Mouse (Mus musculus) layer of hippocampus, postnatal 10 days (tissue): ENCODE data around the gene Snx22. TPM values are rescaled to one million over a fixed set of nuclear protein-coding genes. Genes with fewer than 3 reads are reported as not detected.

Experiments used
- DNase-seq, 2 experiments: peaks; one replicate each; pipeline ENCODE4 v3.0.0; 2021; ENCODE audit warnings: low spot score in 2 of 2
- total RNA-seq, 2 experiments: library from RNA; stranded (reverse); gene quantifications; 2 replicates each; pipeline ENCODE4 v1.2.3; 2021

The Snx22 gene
- total RNA-seq, 2 experiments from 2014 or later = 7.7 to 7.9 TPM

DNA sequence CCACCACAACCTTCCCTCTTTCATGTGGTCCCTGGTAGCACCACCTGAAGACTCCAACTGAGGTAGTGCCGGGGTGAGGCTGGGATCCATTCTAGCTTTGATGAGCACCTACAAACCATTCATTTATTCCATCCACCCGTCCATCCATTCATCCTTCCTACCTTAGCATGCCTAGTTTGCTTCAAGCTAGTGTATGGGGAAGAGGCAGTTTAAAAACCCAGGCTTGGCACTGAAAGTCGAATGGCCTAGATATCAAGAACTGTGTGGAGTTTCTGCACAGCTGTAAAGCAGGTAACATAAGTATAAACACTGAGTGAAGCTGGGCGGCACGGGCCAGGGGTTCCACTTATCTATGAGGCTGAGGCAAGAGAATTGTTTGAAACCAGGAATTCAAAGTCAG is 632 bp upstream of the Snx22 start:
- no peak for DNase-seq

DNA sequence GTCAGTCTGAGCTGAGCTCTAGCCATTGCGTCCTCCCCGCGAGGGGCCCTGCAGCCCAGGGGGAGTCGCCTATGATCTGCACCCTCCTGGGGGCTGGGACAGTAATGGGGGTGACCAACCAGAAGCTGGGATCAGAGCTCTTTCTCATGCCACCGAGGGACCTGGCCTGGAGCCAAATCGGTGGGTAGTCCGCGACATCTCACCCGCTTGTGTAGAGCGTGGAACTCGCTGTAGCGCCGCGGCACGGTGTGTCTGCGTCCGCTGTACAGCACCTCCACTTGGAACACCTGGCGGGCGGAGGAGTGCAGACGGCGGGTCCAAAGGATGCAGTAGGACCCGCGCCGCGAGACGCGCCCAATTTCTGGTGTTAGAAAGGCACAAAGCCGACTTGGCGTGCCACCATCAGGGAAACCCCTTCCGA is 538 bp downstream of the Snx22 start:
- DNase-seq = peak; percentile 43 to 54

DNA sequence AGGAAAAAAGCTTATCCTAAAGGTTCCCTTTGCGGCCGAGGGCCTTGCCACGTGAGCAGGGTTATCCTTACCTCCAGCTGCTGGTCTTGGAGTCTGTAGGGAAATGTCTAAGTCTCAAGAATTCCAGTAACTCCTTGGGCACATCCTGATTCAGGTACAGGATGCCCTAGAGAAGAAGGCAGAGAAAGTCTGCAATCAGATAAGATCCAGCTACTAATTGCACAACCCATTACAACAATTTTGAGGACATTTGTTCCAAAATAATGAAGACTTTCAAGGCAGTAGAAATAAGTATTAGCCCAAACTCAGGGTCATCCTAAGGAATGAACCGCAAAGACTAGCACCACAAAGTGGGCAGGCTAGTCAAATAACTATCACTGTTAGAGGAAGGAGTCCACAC is 1.5 kb downstream of the Snx22 start:
- no peak for DNase-seq

DNA sequence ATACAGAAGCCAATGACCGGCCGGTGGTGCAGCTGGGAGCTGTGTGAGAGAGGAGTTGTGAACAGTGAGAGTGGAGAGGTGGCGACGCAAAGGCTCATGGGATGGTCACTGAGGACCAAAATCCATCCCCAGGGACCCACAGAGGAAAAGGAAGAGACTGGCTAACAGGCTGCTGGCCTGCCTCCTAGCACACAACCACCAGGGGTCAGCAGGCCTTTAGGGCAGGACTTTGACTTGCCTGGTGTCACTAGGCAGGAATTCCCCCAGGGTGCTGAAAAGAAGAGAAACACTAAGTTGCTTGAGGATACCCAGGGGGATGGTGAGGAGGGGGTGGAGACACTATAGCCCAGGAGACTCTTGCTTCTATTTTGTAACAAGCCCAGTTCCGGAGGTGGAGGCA is 2.0 kb downstream of the Snx22 start:
- DNase-seq = peak in 1 of 2 experiments; percentile 52

DNA sequence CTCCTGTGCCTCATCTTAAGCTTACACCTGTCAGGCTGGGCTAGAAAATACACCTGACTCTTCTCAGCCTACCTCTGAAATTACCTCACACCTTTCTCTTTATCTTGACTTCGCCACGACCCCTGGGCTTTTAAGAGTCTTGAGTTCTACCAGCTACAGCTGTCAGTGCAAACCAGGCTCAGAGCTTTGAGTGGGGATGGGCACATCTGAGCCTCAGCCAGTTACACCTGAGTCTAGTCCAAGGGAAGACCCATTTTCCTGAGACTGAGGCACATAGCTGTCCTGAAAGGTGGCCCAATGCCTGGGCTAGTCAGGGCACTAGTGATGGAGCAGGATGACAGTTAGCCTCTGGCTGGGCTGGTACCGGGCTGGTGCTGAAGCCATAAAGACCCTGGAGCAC is 2.7 kb downstream of the Snx22 start:
- no peak for DNase-seq

DNA sequence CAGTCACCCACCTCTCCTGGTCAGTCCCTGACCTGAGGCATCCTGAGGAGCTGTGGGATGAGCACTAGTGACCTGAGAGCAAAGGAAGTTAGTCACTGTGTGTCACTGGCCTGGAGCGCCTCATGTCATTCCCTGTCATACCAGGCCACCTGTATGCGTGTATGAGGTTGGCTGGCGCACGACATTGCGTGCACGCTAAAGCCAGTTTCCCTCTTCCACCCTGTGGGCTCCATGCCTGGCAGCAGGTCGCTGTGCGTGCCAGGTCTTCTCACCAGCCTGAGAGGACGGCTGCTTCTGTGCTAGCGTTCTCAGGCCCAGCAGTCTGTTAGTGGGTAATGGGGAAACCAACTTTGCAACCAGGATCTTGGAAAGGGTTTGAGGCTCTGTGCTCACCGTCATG is 5.2 kb downstream of the Snx22 start:
- DNase-seq = no peak

DNA sequence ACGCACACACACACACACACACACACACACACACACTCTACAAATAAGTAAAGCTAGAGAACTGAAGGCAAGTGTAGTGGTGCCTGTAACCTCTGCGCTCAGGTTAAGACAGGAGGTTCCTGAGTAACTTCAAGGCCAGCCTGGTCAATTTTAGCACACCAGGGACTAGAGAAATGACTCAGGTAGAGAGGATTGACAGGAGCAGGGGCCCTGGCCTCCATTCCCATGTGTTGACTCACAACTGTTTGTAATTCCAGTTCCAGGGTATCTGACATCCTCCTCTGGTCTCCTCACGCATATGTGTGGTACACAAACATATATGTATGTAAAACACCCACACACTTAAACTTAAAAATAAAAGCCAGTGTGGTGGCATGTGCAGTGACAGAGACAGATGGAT is 6.1 kb downstream of the Snx22 start:
- DNase-seq = no peak

DNA sequence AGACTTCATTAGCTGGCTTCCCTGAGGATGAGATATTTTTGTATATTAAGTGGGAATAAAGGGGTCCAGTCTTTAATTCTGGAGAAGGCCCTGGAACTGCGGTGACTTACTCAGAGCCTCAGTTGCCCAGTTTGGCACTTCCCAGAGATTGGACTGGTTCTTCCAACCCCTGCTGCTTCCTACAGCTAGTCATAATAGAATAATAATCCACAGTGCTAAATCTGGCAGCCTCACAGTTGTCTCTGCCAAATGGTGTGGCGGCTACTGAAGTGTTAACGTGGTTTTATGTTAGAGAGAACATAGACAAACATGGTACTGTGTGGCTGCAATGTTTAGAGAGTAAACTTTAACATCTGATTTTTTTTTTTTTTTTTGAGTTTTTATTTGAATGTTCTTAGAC is 7.9 kb downstream of the Snx22 start:
- DNase-seq = no peak

DNA sequence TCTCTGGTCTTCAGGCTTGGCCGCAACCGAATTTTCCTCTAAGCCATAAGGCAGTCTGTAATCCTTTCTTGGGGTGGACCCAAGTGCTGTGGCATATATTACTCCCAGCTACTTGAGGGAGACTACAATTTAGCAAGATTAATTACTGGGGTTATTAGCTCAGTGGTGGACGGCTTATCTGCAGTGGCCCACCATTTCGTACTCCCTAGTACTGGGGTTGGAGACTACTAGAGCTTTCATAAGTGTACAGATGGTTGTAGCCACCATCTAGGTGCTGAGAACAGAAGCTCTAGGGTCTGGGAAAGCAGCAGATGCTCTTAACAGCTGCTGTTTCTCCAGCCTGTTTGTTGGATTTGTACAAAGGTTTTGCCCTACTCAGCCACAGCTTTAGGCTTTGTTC is 8.5 kb downstream of the Snx22 start:
- no peak for DNase-seq

DNA sequence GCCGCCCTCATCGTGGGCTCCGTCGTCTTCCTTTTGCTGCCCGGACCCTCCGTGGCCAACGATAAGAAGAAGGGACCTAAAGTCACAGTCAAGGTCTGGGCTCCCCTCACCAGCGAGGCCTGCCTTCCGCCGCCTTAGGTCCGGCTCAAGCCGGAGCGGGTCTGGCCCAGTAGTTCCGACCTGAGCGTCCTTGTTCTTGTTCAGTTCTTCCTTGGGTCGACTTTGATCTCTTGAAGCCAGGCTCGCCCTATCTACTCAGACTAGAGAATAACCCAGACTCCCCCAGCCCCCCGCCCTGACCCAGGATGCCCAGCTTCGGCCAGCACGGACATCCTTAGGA is 9.2 kb downstream of the Snx22 start:
- DNase-seq = no peak

DNA sequence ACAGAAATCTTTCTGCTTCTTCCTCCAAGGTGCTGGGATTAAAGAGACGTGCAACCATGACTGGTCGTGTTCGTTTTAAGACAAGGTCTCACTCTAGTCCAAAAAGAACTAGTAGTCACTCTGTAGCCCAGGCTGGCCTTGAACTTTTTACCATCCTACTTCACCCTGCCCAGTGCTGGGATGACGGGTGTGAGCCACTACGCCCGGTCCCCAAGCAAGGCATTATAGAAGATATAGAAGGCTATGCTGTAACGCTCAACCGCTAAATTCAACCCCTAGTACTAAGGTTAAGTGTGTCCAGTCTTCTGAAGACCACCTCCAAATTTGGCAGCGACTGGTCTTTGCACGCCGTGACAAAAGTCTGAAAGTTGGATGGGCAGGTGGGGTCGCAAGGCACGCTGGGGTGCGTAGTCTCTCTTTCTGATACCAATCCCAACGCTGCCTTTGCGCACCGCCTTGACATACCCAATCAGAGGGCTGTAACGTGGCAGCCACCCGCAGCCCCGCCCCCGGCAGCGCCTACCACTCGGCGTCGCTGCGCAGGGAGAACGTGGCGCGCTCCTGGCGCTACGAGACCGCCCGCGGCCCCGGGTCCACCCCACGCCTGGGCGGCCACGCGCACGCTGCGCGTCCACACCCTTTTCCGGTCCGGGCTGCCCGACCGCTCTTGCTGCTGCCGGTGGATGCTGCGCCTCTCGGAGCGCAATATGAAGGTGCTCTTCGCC is 9.8 kb downstream of the Snx22 start, which contains the start of gene Ppib:
Gene Ppib (plus strand): TSS at position 640 of the 725 bp plus-strand sequence.
- peak; percentile 95 to 98 for DNase-seq

DNA sequence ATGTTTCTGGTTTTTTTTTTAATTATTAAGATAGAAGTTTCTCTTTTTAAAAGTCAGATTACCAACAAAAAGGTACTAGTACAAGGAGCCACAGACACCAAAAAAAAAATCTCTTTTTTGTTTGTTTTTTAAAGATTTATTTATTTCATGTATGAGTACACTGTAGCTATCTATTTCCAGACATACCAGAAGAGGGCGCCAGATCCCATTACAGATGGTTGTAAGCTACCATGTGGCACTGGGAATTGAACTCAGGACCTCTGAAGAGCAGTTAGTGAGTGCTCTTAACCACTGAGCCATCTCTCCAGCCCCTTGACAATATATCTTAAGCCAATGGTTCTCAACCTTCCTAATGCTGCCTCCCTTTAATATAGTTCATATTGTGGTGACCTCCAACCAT is 15.9 kb downstream of the Snx22 start:
- DNase-seq = no peak

DNA sequence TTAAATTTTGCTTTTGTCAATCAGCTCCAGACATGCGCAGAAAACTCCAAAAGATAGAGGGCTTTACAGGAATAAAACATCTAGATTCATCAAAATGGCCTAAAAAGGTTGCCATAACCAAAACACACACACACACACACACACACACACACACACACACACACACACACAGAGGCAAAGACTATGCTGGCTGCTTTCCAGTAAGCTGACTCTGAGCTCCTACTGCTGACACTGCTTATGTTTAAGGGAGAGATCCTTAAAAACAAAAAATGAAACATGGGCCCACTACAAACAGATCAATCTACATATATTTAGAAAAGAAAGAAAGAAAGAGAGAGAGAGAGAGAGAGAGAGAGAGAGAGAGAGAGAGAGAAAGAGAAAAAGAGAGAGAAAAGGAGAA is 16.8 kb downstream of the Snx22 start:
- DNase-seq = no peak

DNA sequence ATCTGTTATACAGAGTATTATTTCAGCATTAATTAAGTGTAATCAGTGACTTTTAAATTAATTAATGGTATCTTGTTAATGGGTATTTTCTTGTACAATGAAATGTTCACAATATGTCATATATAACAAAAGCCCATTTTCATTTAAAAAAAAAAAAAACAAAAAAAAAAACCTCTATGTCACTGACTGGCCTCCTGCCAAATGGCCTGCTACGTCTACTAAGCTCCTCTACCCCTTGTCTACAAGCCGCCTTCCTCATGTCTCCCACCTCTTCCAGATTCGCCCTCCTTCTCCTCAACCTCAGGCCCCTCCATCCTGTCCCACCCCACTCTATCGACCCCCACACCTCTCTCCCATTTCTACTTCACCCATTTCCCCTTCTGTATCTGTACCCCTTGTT is 18.0 kb downstream of the Snx22 start:
- no peak for DNase-seq

DNA sequence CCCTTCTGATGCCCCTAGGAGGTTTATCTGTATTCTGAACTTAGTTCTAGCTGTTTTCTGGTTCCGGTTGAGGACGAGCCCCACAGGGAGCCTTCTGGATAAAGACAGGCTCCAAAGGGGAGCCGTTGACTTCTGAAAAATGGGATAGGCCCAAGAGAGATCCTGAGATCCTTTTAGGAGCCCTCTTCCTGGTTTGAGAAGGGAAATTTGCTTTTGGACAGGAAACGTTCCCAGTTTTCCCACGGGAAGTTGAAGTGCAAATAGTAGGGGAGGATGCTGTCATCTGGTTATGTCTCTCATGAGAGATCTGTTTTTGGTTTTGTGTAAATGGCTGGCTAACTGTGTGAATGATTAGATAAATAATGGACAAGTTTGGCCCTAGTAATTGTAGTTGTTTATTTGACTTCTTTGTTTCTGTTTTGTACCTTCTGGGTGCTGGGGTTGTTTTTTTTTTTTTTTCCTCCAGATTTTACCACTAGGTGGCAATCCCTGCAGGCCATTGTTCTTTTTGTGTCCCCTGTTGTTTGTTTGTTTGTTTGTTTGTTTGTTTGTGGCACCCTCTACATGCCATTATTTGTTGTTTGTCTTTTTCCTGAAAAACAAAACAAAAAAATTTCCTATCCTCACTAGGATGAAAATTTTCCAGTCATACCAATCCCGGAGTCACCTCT is 19.5 kb downstream of the Snx22 start:
- DNase-seq = no peak

DNA sequence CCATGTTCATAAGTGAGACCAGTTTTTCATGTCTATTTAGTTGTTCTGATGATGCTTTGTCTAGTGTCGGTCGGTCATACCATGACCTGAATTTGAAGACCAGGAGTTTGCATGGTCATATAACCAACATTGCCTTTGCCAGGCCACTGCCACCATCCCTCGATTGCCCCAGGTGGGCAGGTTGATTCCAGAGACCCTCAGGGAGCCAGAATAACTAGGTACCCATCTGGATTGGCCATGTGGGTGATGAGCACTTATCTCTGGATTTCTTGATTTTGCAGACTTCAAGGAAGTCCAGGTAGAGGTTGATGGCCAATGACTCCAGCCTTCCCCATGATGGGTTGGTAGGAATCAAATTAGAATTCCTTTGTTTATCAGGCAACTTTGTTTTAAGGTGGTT is 26.3 kb downstream of the Snx22 start:
- DNase-seq = no peak

DNA sequence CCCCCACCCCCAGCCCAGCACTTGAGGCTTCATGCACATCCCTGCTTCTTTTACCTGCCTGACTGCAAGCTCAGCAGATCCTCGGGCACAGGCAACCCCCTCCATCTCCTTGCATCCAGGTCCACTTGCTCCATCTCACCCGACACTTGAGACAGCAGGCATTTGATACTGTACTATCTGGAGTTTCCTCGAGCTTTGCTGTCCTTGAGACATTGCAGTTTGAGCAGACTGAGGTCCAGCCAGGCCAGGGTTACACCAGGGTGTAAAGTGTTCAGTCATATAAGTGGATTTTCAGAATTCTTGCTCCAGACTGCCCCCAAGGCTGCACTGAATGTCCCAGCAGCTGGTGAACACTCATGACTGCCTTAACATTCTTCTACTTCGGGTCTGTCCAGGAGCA is 27.2 kb downstream of the Snx22 start:
- no peak for DNase-seq

DNA sequence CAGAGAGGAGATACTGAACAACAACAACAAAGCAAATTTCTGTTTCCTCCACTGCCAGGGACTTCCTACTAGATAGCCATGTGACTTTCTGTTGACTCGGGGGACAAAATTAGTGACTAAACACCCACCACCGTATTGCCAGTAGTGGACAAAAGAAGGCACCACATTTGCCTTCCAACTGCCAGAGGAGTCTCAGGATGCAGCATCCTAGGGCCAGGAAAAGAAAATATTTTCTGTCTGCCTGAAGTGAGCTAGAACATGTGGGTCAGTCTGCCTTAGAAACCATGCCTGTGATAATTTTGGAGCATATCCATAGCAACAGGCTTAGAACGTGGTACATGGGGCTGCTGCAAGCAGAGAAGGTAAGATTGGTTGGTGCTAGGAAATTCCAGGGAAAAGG is 28.7 kb downstream of the Snx22 start:
- no peak for DNase-seq

DNA sequence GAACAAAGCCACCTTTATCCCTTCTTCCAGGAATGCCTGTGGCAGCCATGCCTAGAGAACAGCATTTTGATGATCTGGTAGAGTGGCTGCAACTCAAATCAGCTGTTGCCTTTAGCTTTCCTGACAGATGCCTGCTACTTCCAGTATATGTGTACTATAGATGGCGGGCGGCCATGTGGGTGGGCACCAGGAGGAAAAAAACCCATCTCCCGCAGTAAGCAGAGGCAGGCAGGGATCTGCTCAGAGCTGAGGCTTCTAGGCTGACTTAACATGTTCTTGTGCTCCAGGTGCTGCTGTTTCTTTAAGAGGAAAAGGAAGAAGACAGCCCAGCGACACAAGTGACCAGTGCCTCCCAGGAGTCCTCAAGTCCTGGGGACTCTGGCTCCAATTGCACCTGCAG is 30.2 kb downstream of the Snx22 start:
- DNase-seq = no peak

DNA sequence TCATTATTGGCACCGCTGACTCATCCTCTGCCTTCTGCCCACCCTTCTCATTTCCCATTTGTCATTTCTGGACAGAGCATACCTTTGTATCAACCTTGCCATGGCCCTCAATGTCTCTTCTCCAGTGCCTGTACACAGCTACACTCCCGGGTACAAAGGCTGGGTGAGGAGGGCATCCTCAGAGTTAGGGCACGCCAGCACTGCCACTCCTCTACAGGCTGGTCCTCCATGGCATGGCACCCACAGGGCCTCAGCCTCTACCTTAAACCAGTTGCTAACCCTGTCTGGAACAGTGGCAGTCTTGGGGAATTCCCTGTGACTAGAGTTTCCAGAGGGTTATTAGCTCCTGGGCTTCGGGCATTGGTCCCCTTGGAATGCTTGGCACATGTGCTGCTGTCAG is 30.9 kb downstream of the Snx22 start:
- no peak for DNase-seq

DNA sequence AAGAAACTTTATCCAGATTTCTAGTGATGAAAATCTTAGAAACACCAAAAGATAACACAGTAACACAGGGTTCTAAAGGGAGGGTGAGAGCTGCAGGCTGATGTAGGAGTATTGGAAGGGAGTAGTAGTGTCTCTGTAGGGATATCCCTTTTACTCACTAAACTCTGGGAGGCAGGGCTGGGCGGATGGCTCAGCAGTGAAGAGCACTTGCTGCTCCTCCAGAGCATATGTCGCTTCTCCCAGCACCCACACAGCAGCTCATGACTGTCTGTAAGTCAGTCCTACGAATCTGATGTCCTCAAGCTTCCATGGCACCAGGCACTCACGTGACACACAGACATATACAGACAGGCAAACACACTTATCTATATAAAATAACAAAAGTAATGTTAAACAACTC is 31.4 kb downstream of the Snx22 start:
- DNase-seq = no peak

DNA sequence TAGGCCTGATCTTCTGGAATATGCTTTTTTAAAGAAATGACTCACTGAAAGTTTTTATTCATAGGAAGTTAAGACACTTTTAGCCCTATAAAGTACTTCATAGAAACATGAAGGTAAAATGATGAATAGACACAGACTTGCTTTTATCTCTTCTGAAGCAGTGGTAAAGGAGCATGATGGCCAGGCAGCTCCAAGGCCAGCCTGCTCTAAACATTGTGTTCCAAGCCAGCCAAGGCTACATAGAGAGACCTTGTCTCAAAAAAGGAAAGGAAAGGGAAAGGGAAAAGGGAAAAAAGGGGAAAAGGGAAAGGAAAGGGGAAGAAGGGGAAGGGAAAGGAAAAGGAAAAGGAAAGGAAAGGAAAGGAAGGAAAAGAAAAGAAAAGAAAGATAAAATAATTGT is 48.9 kb downstream of the Snx22 start:
- DNase-seq = no peak
